Mouse (Mus musculus) lung, adult 2 months (tissue): ENCODE data around the gene Klhl3.

ENCODE experiments used
- CTCF ChIP-seq: fragments of 200-500 bp; IDR thresholded peaks from 2 replicates; pipeline ENCODE4 v1.5.1; 2011; ENCODE audit warnings: mild to moderate bottlenecking, low read length, control low read depth; ENCODE audit not compliant: insufficient read depth
- POLR2A ChIP-seq: fragments of 200-500 bp; IDR thresholded peaks from 2 replicates; pipeline ENCODE4 v1.6.1; 2011; ENCODE audit warnings: low read depth, mild to moderate bottlenecking, control low read depth, low read length, borderline replicate concordance; ENCODE audit errors: extremely low read depth

- TF ChIP-seq POLR2A (no peak), CTCF (no peak)
These were observed 1.2 kb downstream of the Klhl3 start for GRCm38 (mm10) chr13:58112191-58112590.
